Mouse (Mus musculus) kidney, adult 2 months (tissue): ENCODE results near the gene Igsf11. TPM values are rescaled to one million over a fixed set of nuclear protein-coding genes. Genes with fewer than 3 reads are reported as not detected.
A peak's percentile ranks its signal among the peaks of the same experiment; 100 is the strongest.

ENCODE experiments used
- DNase-seq: peaks from one replicate; pipeline ENCODE4 v3.0.0; 2021
- H3K27ac ChIP-seq: fragments of 200-500 bp; 2 replicates; pipeline ENCODE4 v1.5.1; 2012; ENCODE audit warnings: low read depth, low read length, control low read depth, inconsistent platforms; ENCODE audit not compliant: insufficient read depth
- H3K27me3 ChIP-seq: fragments of 200-500 bp; replicated peaks from 2 replicates; pipeline ENCODE4 v1.6.1; 2012; ENCODE audit warnings: mild to moderate bottlenecking, moderate library complexity, low read length, inconsistent platforms; ENCODE audit not compliant: control insufficient read depth, insufficient read depth
- H3K36me3 ChIP-seq: fragments of 200-500 bp; 2 replicates; pipeline ENCODE4 v1.6.1; 2012; ENCODE audit warnings: mild to moderate bottlenecking, moderate library complexity, low read length, inconsistent platforms; ENCODE audit not compliant: control insufficient read depth, insufficient read depth
- H3K4me1 ChIP-seq: fragments of 200-500 bp; 2 replicates; pipeline ENCODE4 v1.6.1; 2011; ENCODE audit warnings: low read length; ENCODE audit not compliant: control insufficient read depth, insufficient read depth
- H3K4me3 ChIP-seq: fragments of 200-500 bp; 2 replicates; pipeline ENCODE4 v1.5.1; 2011; ENCODE audit warnings: mild to moderate bottlenecking, low read depth, low read length, control low read depth; ENCODE audit not compliant: insufficient read depth
- CTCF ChIP-seq: fragments of 200-500 bp; conservative IDR thresholded peaks from 2 replicates; pipeline ENCODE4 v1.5.1; 2011; ENCODE audit warnings: low read depth, mild to moderate bottlenecking, control low read depth, low read length, moderate library complexity, mixed read lengths; ENCODE audit not compliant: insufficient read depth, insufficient read length
- POLR2A ChIP-seq: fragments of 200-500 bp; IDR thresholded peaks from one replicate; pipeline ENCODE4 v1.6.1; 2011; ENCODE audit warnings: low read depth, low read length, control low read depth
- WGBS: fragments of 180-500 bp; shearing (Covaris S2); methylation state at CpG from one replicate; pipeline ENCODE4 v1.1.7; 2018; 5-methylcytosine and 5-hydroxymethylcytosine counted together
- polyA plus RNA-seq: library from polyadenylated mRNA; depleted of rRNA; stranded (reverse); fragments of >200 nt; gene quantifications from 2 replicates; pipeline ENCODE4 v1.2.3, GENCODE M21; 2012; rRNA removed

Gene Igsf11
- 67.6 and 79.1 TPM in 2 replicates for polyA plus RNA-seq

GRCm38 (mm10) chr16:38892371-38892770 is at the start of gene Igsf11:
Gene Igsf11, plus strand, starts transcription at chr16:38892671.
- H3K4me3 ChIP-seq = no peak within 1 kb of the TSS
- DNase-seq = no peak
- 80% methylated on average over 7 of the region's 7 CpGs for WGBS
- H3K27ac ChIP-seq = no peak within 1 kb of the TSS
- no peaks in the 10 kb centered on the region for H3K27me3 ChIP-seq
- TF ChIP-seq POLR2A (no peak), CTCF (no peak)
- no peaks in the 10 kb centered on the region for H3K36me3 ChIP-seq
- no peaks in the 10 kb centered on the region for H3K4me1 ChIP-seq

- Histone ChIP-seq H3K4me1 (no peaks in the 10 kb centered on the region), H3K27ac (no peak overlapping the region), H3K4me3 (no peak overlapping the region), H3K27me3 (no peaks in the 10 kb centered on the region), H3K36me3 (no peaks in the 10 kb centered on the region)
- peak; percentile 30 for DNase-seq
- 23% methylated on average over 8 of the region's 8 CpGs for WGBS
- 0 out of 2 replicates have a peak, but pooled peaks have one; percentile 6 for TF ChIP-seq CTCF
- TF ChIP-seq POLR2A = no peak
Observed at GRCm38 (mm10) chr16:38858120-38858749, 34.2 kb upstream of the Igsf11 start.

- Histone ChIP-seq H3K4me1 (no peaks in the 10 kb centered on the region), H3K27ac (no peak overlapping the region), H3K4me3 (no peak overlapping the region), H3K27me3 (no peaks in the 10 kb centered on the region), H3K36me3 (no peaks in the 10 kb centered on the region)
- 74% methylated on average over 6 of the region's 6 CpGs for WGBS
- DNase-seq = no peak
- TF ChIP-seq CTCF = no peak
- TF ChIP-seq POLR2A = no peak
Observed at GRCm38 (mm10) chr16:38860548-38860947, 31.9 kb upstream of the Igsf11 start.

GRCm38 (mm10) chr16:38864358-38864757 is 28.1 kb upstream of the Igsf11 start:
- Histone ChIP-seq H3K36me3 (no peaks in the 10 kb centered on the region), H3K4me1 (no peaks in the 10 kb centered on the region), H3K27ac (no peak overlapping the region), H3K4me3 (no peak overlapping the region), H3K27me3 (no peaks in the 10 kb centered on the region)
- no peak for DNase-seq
- TF ChIP-seq CTCF (no peak), POLR2A (no peak)
- 83% methylated on average over 5 of the region's 5 CpGs for WGBS

DNA sequence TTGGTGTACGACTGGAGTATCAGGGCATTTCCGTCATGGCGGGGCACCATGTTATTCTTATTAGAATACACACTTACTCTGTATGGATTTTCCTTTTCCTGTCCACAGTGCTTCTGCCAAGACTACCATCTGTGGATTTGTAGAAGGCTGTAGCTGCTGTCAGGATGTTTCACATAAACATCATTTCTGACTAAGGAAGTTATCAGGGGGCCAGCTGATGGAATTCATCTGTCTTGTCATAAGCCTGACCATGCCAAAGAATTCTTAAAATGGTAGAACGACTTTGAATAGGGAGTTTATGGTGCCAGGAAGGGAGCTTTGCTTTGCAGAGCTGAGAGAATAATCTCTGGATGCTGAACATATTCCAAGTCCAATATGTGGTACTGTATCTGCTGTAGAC is 19.2 kb upstream of the Igsf11 start:
- TF ChIP-seq POLR2A (no peak), CTCF (no peak)
- no peak for DNase-seq
- H3K4me3 ChIP-seq = no peak overlapping the region
- 89% methylated on average over 4 of the region's 4 CpGs for WGBS
- no peaks in the 10 kb centered on the region; the same call in 1 of the 2 replicates for H3K27me3 ChIP-seq
- no peaks in the 10 kb centered on the region for H3K36me3 ChIP-seq
- H3K4me1 ChIP-seq = no peaks in the 10 kb centered on the region
- no peak overlapping the region for H3K27ac ChIP-seq

DNA sequence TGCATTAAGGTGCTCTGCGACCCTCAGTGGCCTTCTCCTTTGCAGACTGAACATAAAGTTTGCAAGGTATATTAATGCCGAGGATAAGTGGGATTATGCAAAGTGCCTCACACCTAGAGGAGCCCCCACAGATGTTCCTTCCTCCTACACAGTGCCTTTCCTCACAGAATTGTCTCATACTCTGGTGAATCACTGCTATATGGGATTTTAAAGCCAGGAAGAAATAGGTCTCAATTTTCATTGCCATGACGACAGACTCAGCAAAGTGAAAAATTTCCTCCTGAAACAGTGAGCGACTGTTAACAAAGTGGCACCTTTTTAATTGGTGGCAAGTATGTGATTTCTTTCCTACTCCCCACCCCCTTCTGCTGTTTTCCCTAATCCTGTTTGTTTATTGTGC is 18.0 kb upstream of the Igsf11 start:
- TF ChIP-seq POLR2A (no peak), CTCF (no peak)
- Histone ChIP-seq H3K27ac (no peak overlapping the region), H3K36me3 (no peaks in the 10 kb centered on the region), H3K4me3 (no peak overlapping the region), H3K4me1 (no peaks in the 10 kb centered on the region), H3K27me3 (no peaks in the 10 kb centered on the region; the same call in 1 of the 2 replicates)
- no peak for DNase-seq
- 37% methylated on average over 4 of the region's 4 CpGs for WGBS

GRCm38 (mm10) chr16:38898816-38899425 is 6.5 kb downstream of the Igsf11 start:
- 31% methylated on average over 8 of the region's 8 CpGs for WGBS
- no peaks in the 10 kb centered on the region for H3K27me3 ChIP-seq
- peak; percentile 91 for DNase-seq

More at GRCm38 (mm10) chr16:38898816-38899425, 6.5 kb downstream of the Igsf11 start:
- TF ChIP-seq CTCF (no peak), POLR2A (no peak)
- peak overlapping the region; percentile 88 for H3K27ac ChIP-seq
- H3K4me3 ChIP-seq = no peak overlapping the region
- H3K4me1 ChIP-seq = peaks cover 16% of the 10 kb centered on the region; the same call in 1 of the 2 replicates
- H3K36me3 ChIP-seq = no peaks in the 10 kb centered on the region
